Mouse (Mus musculus) left cerebral cortex, adult 9 months (tissue): ENCODE data around the gene Wls.

Experiments used
- DNase-seq, 2 experiments: peaks; one replicate each; pipeline ENCODE4 v3.0.0; 2022; ENCODE audit warnings: low spot score in 2 of 2

The Wls gene

DNA sequence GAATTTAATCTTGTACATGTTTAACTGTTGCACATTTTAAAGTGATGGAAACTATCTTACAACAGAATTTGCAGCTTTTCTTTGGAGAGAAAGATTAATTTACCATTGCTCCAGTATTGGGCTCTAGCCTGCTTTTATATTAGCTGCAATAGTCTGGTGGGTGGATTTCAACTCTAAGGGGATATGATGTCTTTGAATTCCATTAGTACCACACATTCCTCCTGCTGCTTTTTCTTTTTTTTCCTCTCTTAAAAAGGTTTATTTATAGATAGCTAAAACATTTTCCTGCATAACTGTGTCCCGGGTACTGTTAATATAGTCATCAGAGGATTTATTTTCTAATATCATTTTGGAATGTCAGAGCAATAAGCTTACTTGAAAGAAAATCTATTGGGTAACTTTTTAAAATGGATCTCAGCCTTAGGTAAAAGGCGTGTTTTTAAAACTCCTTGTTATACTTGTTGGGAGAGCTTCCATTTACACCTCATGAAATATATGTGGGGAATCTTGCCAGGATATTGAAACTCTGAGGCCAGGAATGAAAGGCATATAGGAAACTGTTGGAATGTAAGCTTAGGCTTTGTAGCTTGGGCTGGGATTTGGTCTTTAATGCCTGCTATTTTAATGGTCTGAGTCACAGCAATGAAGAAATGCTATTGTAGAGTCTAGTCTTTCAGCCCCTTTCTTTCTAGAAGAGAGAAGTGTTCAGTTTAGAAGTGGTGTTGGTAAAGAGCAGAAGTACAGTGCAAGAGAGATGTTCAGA, 78.0 kb downstream of the Wls start:
- peak in 1 of 2 experiments; percentile 15 for DNase-seq
